In genomic region chr7:101341405-101341804, GRCm38 (mm10) we compare ENCODE assay signal across 17 mouse cellular contexts. TPM values are rescaled to one million over a fixed set of nuclear protein-coding genes. Genes with fewer than 3 reads are reported as not detected.
DNase-seq lines count a peak whose midpoint lies in the region; ATAC-seq and TF ChIP-seq lines count a peak whose summit lies in the region.
"Had no signal": no experiment of that assay in that cellular context is flagged by ENCODE, and none has a peak within 500 bp of the region (broad histone marks: within the 10 kb centered on the region; RNA-seq: fewer than 3 reads in every experiment).

No protein-coding gene starts in this region.

- peaks cover 20% of the 10 kb centered on the region for H3K4me1 ChIP-seq in heart, embryonic 16.5 days (ENCODE audit: control insufficient read depth, insufficient read depth, low read length)
- H3K4me1 ChIP-seq in liver, embryonic 11.5 days (replicated peaks; ENCODE audit: control insufficient read depth, insufficient read depth, low read length), result peaks cover 26% of the 10 kb centered on the region
- H3K4me1 ChIP-seq in thymus, adult 2 months (replicated peaks; ENCODE audit: control insufficient read depth, insufficient read depth, low read length), result peaks cover 52% of the 10 kb centered on the region
- no peaks in the 10 kb centered on the region for H3K4me1 ChIP-seq in midbrain, embryonic 15.5 days
- no peaks in the 10 kb centered on the region for H3K4me1 ChIP-seq in forebrain, embryonic 13.5 days
- H3K4me1 ChIP-seq: neural tube, embryonic 15.5 days had no signal

- H3K36me3 ChIP-seq in heart, embryonic 16.5 days (ENCODE audit: control insufficient read depth, insufficient read depth), result no peaks in the 10 kb centered on the region
- peaks cover 2% of the 10 kb centered on the region; the same call in 1 of the 2 replicates for H3K36me3 ChIP-seq in liver, embryonic 11.5 days (ENCODE audit: control insufficient read depth, insufficient read depth, low read length)
- no peaks in the 10 kb centered on the region for H3K36me3 ChIP-seq in thymus, adult 2 months (ENCODE audit: control insufficient read depth, insufficient read depth, low read length)
- no peaks in the 10 kb centered on the region for H3K36me3 ChIP-seq in midbrain, embryonic 15.5 days (replicated peaks)
- H3K36me3 ChIP-seq in forebrain, embryonic 13.5 days (ENCODE audit: poor library complexity, severe bottlenecking), result no peaks in the 10 kb centered on the region
- H3K36me3 ChIP-seq: neural tube, embryonic 15.5 days had no signal

- TF ChIP-seq CTCF in thymus, adult 2 months (IDR thresholded peaks at IDR 0.05; ENCODE audit: borderline replicate concordance, control insufficient read depth, extremely low read depth, insufficient read depth, low read length, poor library complexity), result no peak

- no peak for DNase-seq in heart, adult 9 months (ENCODE audit: low spot score in 2 of 2)
- peak; percentile 34 for DNase-seq in CD4-positive, CD25-positive, alpha-beta regulatory T cell, adult 2 months (ENCODE audit: low read depth, low spot score)
- DNase-seq in liver, embryonic 11.5 days (ENCODE audit: low spot score), result no peak
- DNase-seq in thymus, adult 2 months, result peak; percentile 62
- no peak for DNase-seq in adrenal gland, adult (ENCODE audit: inconsistent age in 2 of 2, low spot score in 1 of 2)
- DNase-seq: cerebellum, postnatal 36 days; gastrocnemius, postnatal 25 days; heart, postnatal 10 days; lung, adult 18-20 months; midbrain, embryonic 14.5 days; spleen, adult 18-20 months had no signal

- no peaks in the 10 kb centered on the region for H3K9me3 ChIP-seq in heart, embryonic 16.5 days (replicated peaks; ENCODE audit: control insufficient read depth, low read length)
- H3K9me3 ChIP-seq in liver, embryonic 11.5 days (ENCODE audit: control insufficient read depth, low read length), result no peaks in the 10 kb centered on the region
- no peaks in the 10 kb centered on the region for H3K9me3 ChIP-seq in midbrain, embryonic 15.5 days
- no peaks in the 10 kb centered on the region for H3K9me3 ChIP-seq in forebrain, embryonic 13.5 days (replicated peaks)
- H3K9me3 ChIP-seq: embryonic facial prominence, embryonic 13.5 days; neural tube, embryonic 15.5 days had no signal

- peak; percentile 16 for ATAC-seq in heart, embryonic 16.5 days (replicated peaks; ENCODE audit: extremely low read depth, insufficient read depth, low FRiP score)
- ATAC-seq in liver, embryonic 11.5 days (replicated peaks; ENCODE audit: low FRiP score), result peak; percentile 33; the same call in 1 of the 2 replicates
- no peak for ATAC-seq in midbrain, embryonic 15.5 days (replicated peaks)
- ATAC-seq in forebrain, embryonic 13.5 days, result no peak
- ATAC-seq: forebrain, embryonic 14.5 days had no signal

- TF ChIP-seq POLR2A in thymus, adult 2 months (IDR thresholded peaks at IDR 0.05; ENCODE audit: control insufficient read depth, extremely low read depth, insufficient read depth, low read length, poor library complexity), result no peak

- H3K27me3 ChIP-seq in heart, embryonic 16.5 days (ENCODE audit: control insufficient read depth, insufficient read depth, low read length), result 0 out of 2 replicates have a peak, but pooled peaks cover 4% of the 10 kb centered on the region
- H3K27me3 ChIP-seq in liver, embryonic 11.5 days (replicated peaks; ENCODE audit: control insufficient read depth, insufficient read depth, low read length), result no peaks in the 10 kb centered on the region
- no peaks in the 10 kb centered on the region for H3K27me3 ChIP-seq in thymus, adult 2 months (ENCODE audit: control insufficient read depth, insufficient read depth, low read length)
- H3K27me3 ChIP-seq in midbrain, embryonic 15.5 days (replicated peaks), result no peaks in the 10 kb centered on the region
- H3K27me3 ChIP-seq in forebrain, embryonic 13.5 days, result no peaks in the 10 kb centered on the region
- H3K27me3 ChIP-seq: embryonic facial prominence, embryonic 13.5 days; neural tube, embryonic 15.5 days had no signal

- H3K4me2 ChIP-seq in heart, embryonic 16.5 days (ENCODE audit: low read depth, low read length), result no peak overlapping the region
- peak overlapping the region; percentile 7; the same call in 1 of the 2 replicates for H3K4me2 ChIP-seq in liver, embryonic 11.5 days
- H3K4me2 ChIP-seq in midbrain, embryonic 15.5 days, result no peak overlapping the region
- H3K4me2 ChIP-seq in forebrain, embryonic 13.5 days, result no peak overlapping the region
- H3K4me2 ChIP-seq: embryonic facial prominence, embryonic 13.5 days; neural tube, embryonic 15.5 days had no signal

- H3K27ac ChIP-seq in heart, embryonic 16.5 days (ENCODE audit: low read length), result peak overlapping the region; percentile 60
- H3K27ac ChIP-seq in liver, embryonic 11.5 days (ENCODE audit: low read depth, low read length), result peak overlapping the region; percentile 52
- H3K27ac ChIP-seq in thymus, adult 2 months (ENCODE audit: control insufficient read depth, insufficient read depth, low read length), result peak overlapping the region; percentile 71
- no peak overlapping the region for H3K27ac ChIP-seq in midbrain, embryonic 15.5 days
- H3K27ac ChIP-seq in forebrain, embryonic 13.5 days, result no peak overlapping the region
- H3K27ac ChIP-seq: embryonic facial prominence, embryonic 13.5 days; neural tube, embryonic 15.5 days had no signal

- H3K4me3 ChIP-seq in heart, embryonic 16.5 days (ENCODE audit: low read length), result no peak overlapping the region
- H3K4me3 ChIP-seq in liver, embryonic 11.5 days (ENCODE audit: low read depth, low read length), result no peak overlapping the region
- H3K4me3 ChIP-seq in thymus, adult 2 months (ENCODE audit: control insufficient read depth, insufficient read depth, low read length), result no peak overlapping the region
- H3K4me3 ChIP-seq in midbrain, embryonic 15.5 days, result no peak overlapping the region
- H3K4me3 ChIP-seq in forebrain, embryonic 13.5 days, result no peak overlapping the region
- H3K4me3 ChIP-seq: embryonic facial prominence, embryonic 13.5 days; neural tube, embryonic 15.5 days had no signal

- 43% methylated on average over 6 of the region's 6 CpGs for WGBS in heart, embryonic 16.5 days
- WGBS in liver, embryonic 11.5 days, result 33% methylated on average over 6 of the region's 6 CpGs
- WGBS in thymus, adult 2 months, result 1% methylated on average over 6 of the region's 6 CpGs
- 76% methylated on average over 6 of the region's 6 CpGs for WGBS in midbrain, embryonic 15.5 days
- WGBS in forebrain, embryonic 13.5 days, result 65% methylated on average over 6 of the region's 6 CpGs

- H3K9ac ChIP-seq in heart, embryonic 16.5 days (ENCODE audit: low read length), result no peak overlapping the region
- peak overlapping the region; percentile 8; the same call in 1 of the 2 replicates for H3K9ac ChIP-seq in liver, embryonic 11.5 days (ENCODE audit: low read depth, low read length)
- H3K9ac ChIP-seq in midbrain, embryonic 15.5 days, result no peak overlapping the region
- H3K9ac ChIP-seq in forebrain, embryonic 13.5 days, result no peak overlapping the region
- H3K9ac ChIP-seq: embryonic facial prominence, embryonic 13.5 days; neural tube, embryonic 15.5 days had no signal

RNA-seq across cellular contexts. Expression of gene Arap1, which starts 6.5 kb away (rescaled TPM):
- polyA plus RNA-seq in heart, embryonic 16.5 days (2015; fragmentation: Nextera tagmentation; extraction: Ambion mirVana), result 32.6 and 35.1 TPM in 2 replicates
- 33.8 and 33.9 TPM in 2 replicates for polyA plus RNA-seq in liver, embryonic 11.5 days (2014; fragmentation: Nextera tagmentation; extraction: Ambion mirVana)
- polyA plus RNA-seq in thymus, adult 2 months (2012; rRNA removed), result 190 and 225 TPM in 2 replicates
- 10.4 and 10.6 TPM in 2 replicates for polyA plus RNA-seq in midbrain, embryonic 15.5 days (2015; fragmentation: Nextera tagmentation; extraction: Ambion mirVana)
- polyA plus RNA-seq in forebrain, embryonic 13.5 days (2015; fragmentation: Nextera tagmentation; extraction: Ambion mirVana), result 4.8 and 6.0 TPM in 2 replicates

RNA-seq across cellular contexts. Expression of gene Stard10, which starts 24.5 kb away (rescaled TPM):
- 27.0 and 31.3 TPM in 2 replicates for polyA plus RNA-seq in heart, embryonic 16.5 days (2015; fragmentation: Nextera tagmentation; extraction: Ambion mirVana)
- 86.4 and 93.9 TPM in 2 replicates for polyA plus RNA-seq in liver, embryonic 11.5 days (2014; fragmentation: Nextera tagmentation; extraction: Ambion mirVana)
- 25.4 and 31.4 TPM in 2 replicates for polyA plus RNA-seq in thymus, adult 2 months (2012; rRNA removed)
- polyA plus RNA-seq in midbrain, embryonic 15.5 days (2015; fragmentation: Nextera tagmentation; extraction: Ambion mirVana), result 8.7 and 9.6 TPM in 2 replicates
- polyA plus RNA-seq in forebrain, embryonic 13.5 days (2015; fragmentation: Nextera tagmentation; extraction: Ambion mirVana), result 4.4 and 4.6 TPM in 2 replicates

RNA-seq across cellular contexts. Expression of gene Atg16l2, which starts 39.4 kb away (rescaled TPM):
- polyA plus RNA-seq in heart, embryonic 16.5 days (2015; fragmentation: Nextera tagmentation; extraction: Ambion mirVana), result 32.1 and 35.1 TPM in 2 replicates
- 5.7 and 6.4 TPM in 2 replicates for polyA plus RNA-seq in liver, embryonic 11.5 days (2014; fragmentation: Nextera tagmentation; extraction: Ambion mirVana)
- 76.9 and 89.9 TPM in 2 replicates for polyA plus RNA-seq in thymus, adult 2 months (2012; rRNA removed)
- 26.1 and 26.9 TPM in 2 replicates for polyA plus RNA-seq in midbrain, embryonic 15.5 days (2015; fragmentation: Nextera tagmentation; extraction: Ambion mirVana)
- 14.4 and 14.5 TPM in 2 replicates for polyA plus RNA-seq in forebrain, embryonic 13.5 days (2015; fragmentation: Nextera tagmentation; extraction: Ambion mirVana)

Comparison
In these comparisons a context has a peak if more than half of its experiments do, and no peak if none do; other contexts are left out.
1. ATAC-seq: peak in heart, embryonic 16.5 days (single experiment) and liver, embryonic 11.5 days (single experiment); none in midbrain, embryonic 15.5 days (single experiment) and forebrain, embryonic 13.5 days (single experiment).
2. H3K27ac ChIP-seq: peak in heart, embryonic 16.5 days (single experiment), liver, embryonic 11.5 days (single experiment) and thymus, adult 2 months (single experiment); none in midbrain, embryonic 15.5 days (single experiment) and forebrain, embryonic 13.5 days (single experiment).
3. DNase-seq: peak in CD4-positive, CD25-positive, alpha-beta regulatory T cell, adult 2 months (single experiment) and thymus, adult 2 months (single experiment); none in heart, adult 9 months (0 of 2), liver, embryonic 11.5 days (single experiment) and adrenal gland, adult (0 of 2).